ENCODE assay signal across 13 mouse cellular contexts in the genomic region with DNA sequence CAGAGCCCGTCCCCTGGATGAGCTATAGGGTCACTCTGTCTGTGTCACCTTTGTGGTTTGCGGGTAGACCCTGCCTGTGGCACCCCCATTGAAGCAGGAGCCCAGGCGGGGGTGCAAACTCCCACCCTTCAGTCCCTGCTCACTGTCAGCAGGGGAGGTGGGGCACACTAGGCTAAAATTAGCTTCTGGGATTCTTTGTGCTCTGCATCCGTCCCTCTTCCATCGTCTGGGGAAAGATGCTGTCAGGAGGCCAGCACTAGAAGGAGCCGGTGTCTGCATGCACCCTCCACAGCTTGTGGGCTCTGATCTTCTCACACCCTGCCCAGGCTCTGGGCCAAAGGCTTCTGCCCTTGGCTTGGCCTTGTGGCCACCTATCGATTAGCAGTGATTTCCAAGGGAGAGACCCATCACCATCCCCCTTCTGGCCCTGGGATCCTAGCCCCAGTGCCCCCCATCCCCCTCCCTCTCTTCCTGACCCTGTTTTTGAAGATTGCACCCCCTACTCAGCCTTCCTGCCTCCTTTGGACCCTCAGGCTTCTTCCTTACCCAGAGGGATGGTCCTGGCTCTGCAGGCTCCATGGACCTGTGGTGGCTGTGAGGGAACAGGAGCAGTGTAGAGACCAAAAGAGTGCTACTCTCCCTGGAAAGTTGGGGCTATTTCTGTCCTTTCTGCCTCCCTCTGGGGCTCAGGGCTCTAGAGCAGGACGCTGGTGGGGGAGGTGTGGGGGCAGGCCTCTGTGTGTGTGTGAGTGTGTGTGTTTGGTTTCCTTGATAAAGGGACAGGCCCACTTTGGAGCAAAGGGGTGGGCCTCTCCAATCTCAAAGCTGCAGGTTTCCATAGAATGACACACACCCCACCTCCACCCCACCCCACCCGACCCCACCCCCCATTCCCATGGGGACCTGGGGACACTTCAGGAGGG. TPM values are rescaled to one million over a fixed set of nuclear protein-coding genes. Genes with fewer than 3 reads are reported as not detected.
DNase-seq lines count a peak whose midpoint lies in the region; ATAC-seq and TF ChIP-seq lines count a peak whose summit lies in the region.
"Had no signal": no experiment of that assay in that cellular context is flagged by ENCODE, and none has a peak within 500 bp of the region (broad histone marks: within the 10 kb centered on the region; RNA-seq: fewer than 3 reads in every experiment).

No protein-coding gene starts in this region.

- no peak for DNase-seq in hindbrain, embryonic 11.5 days (ENCODE audit: low spot score)
- no peak for DNase-seq in hindbrain, embryonic 14.5 days (ENCODE audit: low spot score)
- DNase-seq in c-Kit-positive CD71-positive TER-119-positive erythroid progenitor cells, embryonic 14.5 days (ENCODE audit: low spot score): peak; percentile 83
- peak; percentile 75 for DNase-seq in liver, adult 2 months (ENCODE audit: extremely low read depth, low read depth, low spot score)
- no peak for DNase-seq in right cerebral cortex, postnatal 4 days
- no peak for DNase-seq in adrenal gland, postnatal 10 days
- DNase-seq: embryo, embryonic 11 days had no signal

- H3K4me2 ChIP-seq in hindbrain, embryonic 11.5 days (replicated peaks; ENCODE audit: low read depth, low read length): no peak overlapping the region
- H3K4me2 ChIP-seq in hindbrain, embryonic 14.5 days (replicated peaks): no peak overlapping the region
- H3K4me2 ChIP-seq: lung, embryonic 15.5 days had no signal

- H3K9ac ChIP-seq in hindbrain, embryonic 11.5 days (ENCODE audit: low read depth, low read length): no peak overlapping the region
- H3K9ac ChIP-seq in hindbrain, embryonic 14.5 days: no peak overlapping the region
- H3K9ac ChIP-seq in liver, adult 2 months (ENCODE audit: low read depth, low read length): no peak overlapping the region; the same call in 1 of the 2 replicates
- H3K9ac ChIP-seq: lung, embryonic 15.5 days had no signal

- TF ChIP-seq POLR2A in liver, adult 2 months (IDR thresholded peaks at IDR 0.05; ENCODE audit: extremely low read depth, insufficient read depth, low read length): no peak

- peaks cover 82% of the 10 kb centered on the region for H3K36me3 ChIP-seq in erythroblast, embryonic 14.5 days (ENCODE audit: control insufficient read depth)
- no peaks in the 10 kb centered on the region for H3K36me3 ChIP-seq in hindbrain, embryonic 11.5 days (ENCODE audit: control insufficient read depth, insufficient read depth, low read length)
- no peaks in the 10 kb centered on the region for H3K36me3 ChIP-seq in hindbrain, embryonic 14.5 days (replicated peaks; ENCODE audit: control insufficient read depth, insufficient read depth)
- no peaks in the 10 kb centered on the region for H3K36me3 ChIP-seq in liver, adult 2 months (ENCODE audit: control insufficient read depth, insufficient read depth, low read length)
- H3K36me3 ChIP-seq: G1E; lung, embryonic 15.5 days had no signal

- H3K27me3 ChIP-seq in erythroblast, embryonic 14.5 days (ENCODE audit: control insufficient read depth): peaks cover 22% of the 10 kb centered on the region
- peaks cover 7% of the 10 kb centered on the region for H3K27me3 ChIP-seq in hindbrain, embryonic 11.5 days (ENCODE audit: control insufficient read depth, insufficient read depth, low read length)
- peaks cover 11% of the 10 kb centered on the region for H3K27me3 ChIP-seq in hindbrain, embryonic 14.5 days (ENCODE audit: control insufficient read depth, insufficient read depth, low read length)
- H3K27me3 ChIP-seq in liver, adult 2 months (ENCODE audit: control insufficient read depth, insufficient read depth, low read length): no peaks in the 10 kb centered on the region

- 0 out of 2 replicates have a peak overlapping the region, but pooled peaks have one; percentile 36 for H3K27ac ChIP-seq in hindbrain, embryonic 11.5 days (ENCODE audit: low read depth, low read length)
- H3K27ac ChIP-seq in hindbrain, embryonic 14.5 days: no peak overlapping the region
- H3K27ac ChIP-seq in liver, adult 2 months (replicated peaks; ENCODE audit: insufficient read depth, low read depth, low read length): peak overlapping the region; percentile 16; the same call in 1 of the 2 replicates
- H3K27ac ChIP-seq: lung, embryonic 15.5 days had no signal

- no peak for TF ChIP-seq CTCF in liver, adult 2 months (IDR thresholded peaks at IDR 0.05; ENCODE audit: low read depth, low read length)

- peak overlapping the region; percentile 68 for H3K4me3 ChIP-seq in erythroblast, embryonic 14.5 days (replicated peaks)
- H3K4me3 ChIP-seq in hindbrain, embryonic 11.5 days (ENCODE audit: low read depth, low read length): no peak overlapping the region
- no peak overlapping the region for H3K4me3 ChIP-seq in hindbrain, embryonic 14.5 days (replicated peaks; ENCODE audit: low read length)
- H3K4me3 ChIP-seq in liver, adult 2 months (ENCODE audit: insufficient read depth, low read depth, low read length): no peak overlapping the region
- H3K4me3 ChIP-seq: lung, embryonic 15.5 days had no signal

- WGBS in hindbrain, embryonic 11.5 days: 42% methylated on average over 9 of the region's 9 CpGs
- WGBS in hindbrain, embryonic 14.5 days: 55% methylated on average over 9 of the region's 9 CpGs
- 25% methylated on average over 9 of the region's 9 CpGs for WGBS in liver, adult 2 months

- 0 out of 2 replicates have a peak, but pooled peaks cover 2% of the 10 kb centered on the region for H3K9me3 ChIP-seq in erythroblast, embryonic 14.5 days (ENCODE audit: control insufficient read depth, low read length)
- H3K9me3 ChIP-seq in hindbrain, embryonic 11.5 days (ENCODE audit: control insufficient read depth, low read length): no peaks in the 10 kb centered on the region
- no peaks in the 10 kb centered on the region for H3K9me3 ChIP-seq in hindbrain, embryonic 14.5 days (ENCODE audit: control insufficient read depth, low read length)
- H3K9me3 ChIP-seq: G1E; lung, embryonic 15.5 days had no signal

- no peak for ATAC-seq in erythroblast, adult 5-6 weeks (replicated peaks; ENCODE audit: low FRiP score, poor library complexity, severe bottlenecking)
- ATAC-seq in hindbrain, embryonic 11.5 days (ENCODE audit: low FRiP score): 0 out of 2 replicates have a peak, but pooled peaks have one; percentile 19
- no peak for ATAC-seq in hindbrain, embryonic 14.5 days (ENCODE audit: low FRiP score)
- ATAC-seq: activated CD4-positive, CD25-positive, alpha-beta regulatory T cell, adult 4 months; inflammation-experienced regulatory T-cells, adult 6 months had no signal

- H3K79me2 ChIP-seq in liver, adult 2 months (ENCODE audit: control insufficient read depth, insufficient read depth, low read length): no peaks in the 10 kb centered on the region

- H3K4me1 ChIP-seq in erythroblast, embryonic 14.5 days (ENCODE audit: control insufficient read depth): peaks cover 98% of the 10 kb centered on the region
- H3K4me1 ChIP-seq in hindbrain, embryonic 11.5 days (replicated peaks; ENCODE audit: control insufficient read depth, insufficient read depth, low read length): no peaks in the 10 kb centered on the region
- no peaks in the 10 kb centered on the region for H3K4me1 ChIP-seq in hindbrain, embryonic 14.5 days (replicated peaks; ENCODE audit: control insufficient read depth, insufficient read depth, low read length)
- peaks cover 6% of the 10 kb centered on the region for H3K4me1 ChIP-seq in liver, adult 2 months (ENCODE audit: control insufficient read depth, insufficient read depth, low read length)

RNA-seq across cellular contexts. Expression of a gene that starts 7.8 kb away (rescaled TPM):
- 1.9 and 2.4 TPM in 2 replicates for polyA plus RNA-seq in erythroblast, embryonic 14.5 days (2012)
- not detected in 2 replicates for total RNA-seq in erythroblast, adult 5-6 weeks (2015; ENCODE audit: low replicate concordance)
- total RNA-seq in erythroblast, adult 5-6 weeks (2017; ENCODE audit: low replicate concordance): not detected in 2 replicates
- 2.7 and 3.5 TPM in 2 replicates for polyA plus RNA-seq in hindbrain, embryonic 11.5 days (2014; fragmentation: Nextera tagmentation; extraction: Ambion mirVana)
- polyA plus RNA-seq in hindbrain, embryonic 14.5 days (2014; fragmentation: Nextera tagmentation; extraction: Ambion mirVana): 0.53 and 0.79 TPM in 2 replicates
- 2.5 and 4.0 TPM in 2 replicates for total RNA-seq in liver, adult 2 months (2014; rRNA removed)
- 5.0 TPM in 2 replicates for polyA plus RNA-seq in liver, adult 2 months (2012; rRNA removed)
- total RNA-seq in adrenal gland, postnatal 10 days (2021): 1 to 10 TPM; 2.6 to 2.7 TPM
- polyA plus RNA-seq: activated CD4-positive, CD25-positive, alpha-beta regulatory T cell, adult 4 months; G1E had no signal

RNA-seq across cellular contexts. Expression of a gene that starts 32.4 kb away (rescaled TPM):
- polyA plus RNA-seq in erythroblast, embryonic 14.5 days (2012): not detected in 2 replicates
- not detected in 2 replicates for total RNA-seq in erythroblast, adult 5-6 weeks (2015; ENCODE audit: low replicate concordance)
- not detected in 2 replicates for total RNA-seq in erythroblast, adult 5-6 weeks (2017; ENCODE audit: low replicate concordance)
- not detected in 2 replicates for polyA plus RNA-seq in hindbrain, embryonic 11.5 days (2014; fragmentation: Nextera tagmentation; extraction: Ambion mirVana)
- polyA plus RNA-seq in hindbrain, embryonic 14.5 days (2014; fragmentation: Nextera tagmentation; extraction: Ambion mirVana): not detected in 2 replicates
- total RNA-seq in liver, adult 2 months (2014; rRNA removed): not detected in 2 replicates
- not detected in 2 replicates for polyA plus RNA-seq in liver, adult 2 months (2012; rRNA removed)
- under 1 TPM in 1 of 2 experiments, not detected in 1; 0.21 TPM for total RNA-seq in adrenal gland, postnatal 10 days (2021)
- polyA plus RNA-seq: G1E; lung, embryonic 15.5 days had no signal

RNA-seq across cellular contexts. Expression of a gene that starts 34.9 kb away (rescaled TPM):
- 0.05 and 0.08 TPM in 2 replicates for polyA plus RNA-seq in erythroblast, embryonic 14.5 days (2012)
- 3.6 and 5.6 TPM in 2 replicates for total RNA-seq in erythroblast, adult 5-6 weeks (2015; ENCODE audit: low replicate concordance)
- 0.34 and 1.5 TPM in 2 replicates for total RNA-seq in erythroblast, adult 5-6 weeks (2017; ENCODE audit: low replicate concordance)
- 4.9 and 5.5 TPM in 2 replicates for polyA plus RNA-seq in hindbrain, embryonic 11.5 days (2014; fragmentation: Nextera tagmentation; extraction: Ambion mirVana)
- polyA plus RNA-seq in hindbrain, embryonic 14.5 days (2014; fragmentation: Nextera tagmentation; extraction: Ambion mirVana): 12.5 and 15.2 TPM in 2 replicates
- 0.37 and 1.2 TPM in 2 replicates for total RNA-seq in liver, adult 2 months (2014; rRNA removed)
- 0.45 and 0.83 TPM in 2 replicates for polyA plus RNA-seq in liver, adult 2 months (2012; rRNA removed)
- total RNA-seq in adrenal gland, postnatal 10 days (2021): 1 to 10 TPM; 4.2 to 5.5 TPM
- polyA plus RNA-seq: G1E had no signal

RNA-seq across cellular contexts. Expression of a gene that starts 54.2 kb away (rescaled TPM):
- polyA plus RNA-seq in erythroblast, embryonic 14.5 days (2012): 0.27 and 0.45 TPM in 2 replicates
- not detected in 2 replicates for total RNA-seq in erythroblast, adult 5-6 weeks (2015; ENCODE audit: low replicate concordance)
- not detected in 2 replicates for total RNA-seq in erythroblast, adult 5-6 weeks (2017; ENCODE audit: low replicate concordance)
- polyA plus RNA-seq in hindbrain, embryonic 11.5 days (2014; fragmentation: Nextera tagmentation; extraction: Ambion mirVana): 0.32 TPM in 2 replicates
- polyA plus RNA-seq in hindbrain, embryonic 14.5 days (2014; fragmentation: Nextera tagmentation; extraction: Ambion mirVana): 0.07 and 0.08 TPM in 2 replicates
- 1.2 and 1.3 TPM in 2 replicates for total RNA-seq in liver, adult 2 months (2014; rRNA removed)
- 2.1 and 2.2 TPM in 2 replicates for polyA plus RNA-seq in liver, adult 2 months (2012; rRNA removed)
- total RNA-seq in adrenal gland, postnatal 10 days (2021): under 1 TPM; 0.48 to 0.58 TPM
- total RNA-seq: G1E had no signal
- polyA plus RNA-seq: G1E had no signal

Comparison
In these comparisons a context has a peak if more than half of its experiments do, and no peak if none do; other contexts are left out.
1. DNase-seq: peak in c-Kit-positive CD71-positive TER-119-positive erythroid progenitor cells, embryonic 14.5 days (single experiment) and liver, adult 2 months (single experiment); none in hindbrain, embryonic 11.5 days (single experiment), hindbrain, embryonic 14.5 days (single experiment), right cerebral cortex, postnatal 4 days (single experiment) and adrenal gland, postnatal 10 days (single experiment).